Mouse (Mus musculus) CH12F3 (cell line): Measurements from ENCODE around the gene Ncam1.

Experiments used
- in situ Hi-C: fragments of 300-500 bp; cut with MboI; formaldehyde crosslinking; loops from 2 replicates; pipeline ENCODE4 v1.14.3; 2020; ENCODE audit warnings: low sequenced_read_pairs

Gene Ncam1

GRCm38 (mm10) chr9:49623934-49624505 is 174.7 kb downstream of the Ncam1 start:
- in situ Hi-C loops, result no loop called here

- in situ Hi-C loops, result no loop called here
Observed at GRCm38 (mm10) chr9:49622928-49623676, 175.6 kb downstream of the Ncam1 start.

GRCm38 (mm10) chr9:49621691-49622090 is 177.0 kb downstream of the Ncam1 start:
- in situ Hi-C loops, result no loop called here

- in situ Hi-C loops, result no loop called here
Observed at GRCm38 (mm10) chr9:49618699-49619392, 179.9 kb downstream of the Ncam1 start.

- in situ Hi-C loops, result no loop called here
Observed at GRCm38 (mm10) chr9:49618266-49618665, 180.5 kb downstream of the Ncam1 start.

- in situ Hi-C loops, result no loop called here
Observed at GRCm38 (mm10) chr9:49617216-49617615, 181.5 kb downstream of the Ncam1 start.

GRCm38 (mm10) chr9:49612387-49612786 is 186.3 kb downstream of the Ncam1 start:
- in situ Hi-C loops, result no loop called here

GRCm38 (mm10) chr9:49608191-49608590 is 190.5 kb downstream of the Ncam1 start:
- in situ Hi-C loops, result no loop called here

- in situ Hi-C loops, result no loop called here
Observed at GRCm38 (mm10) chr9:49606717-49607116, 192.0 kb downstream of the Ncam1 start.

GRCm38 (mm10) chr9:49606317-49606716 is 192.4 kb downstream of the Ncam1 start:
- in situ Hi-C loops, result no loop called here

- in situ Hi-C loops, result no loop called here
Observed at GRCm38 (mm10) chr9:49605791-49606190, 192.9 kb downstream of the Ncam1 start.

GRCm38 (mm10) chr9:49605351-49605750 is 193.4 kb downstream of the Ncam1 start:
- in situ Hi-C loops, result no loop called here

- in situ Hi-C loops, result no loop called here
Observed at GRCm38 (mm10) chr9:49601215-49601614, 197.5 kb downstream of the Ncam1 start.

- in situ Hi-C loops, result no loop called here
Observed at GRCm38 (mm10) chr9:49595635-49596348, 202.9 kb downstream of the Ncam1 start.

- in situ Hi-C loops, result no loop called here
Observed at GRCm38 (mm10) chr9:49594876-49595634, 203.7 kb downstream of the Ncam1 start.

- in situ Hi-C loops, result no loop called here
Observed at GRCm38 (mm10) chr9:49593951-49594536, 204.7 kb downstream of the Ncam1 start.

- in situ Hi-C loops, result no loop called here
Observed at GRCm38 (mm10) chr9:49592006-49592405, 206.7 kb downstream of the Ncam1 start.

GRCm38 (mm10) chr9:49590261-49590660 is 208.5 kb downstream of the Ncam1 start:
- in situ Hi-C loops, result no loop called here

GRCm38 (mm10) chr9:49577136-49577535 is 221.6 kb downstream of the Ncam1 start:
- in situ Hi-C loops, result no loop called here
